Mouse (Mus musculus) heart, postnatal 0 days (tissue): ENCODE measurements at regions not wholly inside any gene's neighbourhood (a gene's known extent, or its start where the extent isn't known, plus 50 kb on each side); places are given as distances from the start of the nearest gene placed in this dataset.

Experiments
- CTCF ChIP-seq: IDR thresholded peaks from 2 replicates; pipeline ENCODE4 v1.5.1; 2016; ENCODE audit warnings: antibody characterized with exemption, control low read depth, low read depth
- EP300 ChIP-seq: IDR thresholded peaks from 2 replicates; pipeline ENCODE4 v1.6.1; 2016; ENCODE audit warnings: antibody characterized with exemption, low read depth

- TF ChIP-seq CTCF: peak; percentile 88
- no peak for TF ChIP-seq EP300
These were observed 225.7 kb downstream of the Gm45692 start for GRCm38 (mm10) chr8:26345078-26345477.
